Mouse (Mus musculus) hindbrain, postnatal 0 days (tissue): ENCODE results near the gene Gm49368. TPM values are rescaled to one million over a fixed set of nuclear protein-coding genes. Genes with fewer than 3 reads are reported as not detected.

ENCODE experiments used
- ATAC-seq: fragments of 200-750 bp; cut with Nextera tagmentation; 2 replicates; pipeline ENCODE4 v1.8.0; 2017; ENCODE audit warnings: mild to moderate bottlenecking, moderate TSS enrichment, moderate library complexity
- DNase-seq: peaks from one replicate; pipeline ENCODE4 v3.0.0-alpha.2; 2015; ENCODE audit warnings: low spot score
- H3K27ac ChIP-seq: fragments of 300-500 bp; sonication (generic); 2 replicates; pipeline ENCODE4 v1.5.1; 2014; ENCODE audit warnings: mild to moderate bottlenecking
- H3K27me3 ChIP-seq: fragments of 300-500 bp; sonication (generic); 2 replicates; pipeline ENCODE4 v1.6.1; 2014; ENCODE audit warnings: low read length, mixed read lengths; ENCODE audit not compliant: insufficient read depth
- H3K36me3 ChIP-seq: fragments of 300-500 bp; sonication (generic); 2 replicates; pipeline ENCODE4 v1.6.1; 2014; ENCODE audit warnings: low read length, mixed read lengths; ENCODE audit not compliant: insufficient read depth
- H3K4me1 ChIP-seq: fragments of 300-500 bp; sonication (generic); 2 replicates; pipeline ENCODE4 v1.6.1; 2014; ENCODE audit warnings: antibody characterized with exemption, low read length, mixed read lengths; ENCODE audit not compliant: insufficient read depth
- H3K4me2 ChIP-seq: fragments of 300-500 bp; sonication (generic); 2 replicates; pipeline ENCODE4 v1.6.1; 2014; ENCODE audit warnings: low read depth, mild to moderate bottlenecking, low read length, moderate library complexity, mixed read lengths
- H3K4me3 ChIP-seq: fragments of 300-500 bp; sonication (generic); 2 replicates; pipeline ENCODE4 v1.5.1; 2014; ENCODE audit warnings: low read length
- H3K9ac ChIP-seq: fragments of 300-500 bp; sonication (generic); replicated peaks from 2 replicates; pipeline ENCODE4 v1.6.1; 2014; ENCODE audit warnings: mild to moderate bottlenecking, low read length, moderate library complexity, mixed read lengths
- H3K9me3 ChIP-seq: fragments of 300-500 bp; sonication (generic); 2 replicates; pipeline ENCODE4 v1.6.1; 2016; ENCODE audit warnings: low read length, mixed read lengths
- CTCF ChIP-seq: IDR thresholded peaks from 2 replicates; pipeline ENCODE4 v1.5.1; 2016; ENCODE audit warnings: antibody characterized with exemption, control low read depth, low read depth
- WGBS: fragments of 180-500 bp; shearing (Covaris S2); extraction: QIAGEN DNeasy Blood & Tissue Kit; methylation state at CpG from one replicate; pipeline ENCODE4 v1.1.7; 2014; 5-methylcytosine and 5-hydroxymethylcytosine counted together
- polyA plus RNA-seq: library from polyadenylated mRNA; unstranded; fragments of >200 nt; fragmentation: Nextera tagmentation; extraction: Ambion mirVana; gene quantifications from 2 replicates; pipeline ENCODE4 v1.2.1, GENCODE M21; 2015
- total RNA-seq: library from RNA; depleted of rRNA; stranded (reverse); fragments of >200 nt; gene quantifications from 2 replicates; pipeline ENCODE4 v1.2.3, GENCODE M21; 2014

Gene Gm49368
- total and polyA plus RNA-seq, 2 experiments from 2014 or later: not detected

- TF ChIP-seq CTCF: no peak
- no peak for ATAC-seq
- no peak for DNase-seq
- Histone ChIP-seq H3K4me3 (no peak overlapping the region), H3K9me3 (no peaks in the 10 kb centered on the region), H3K27me3 (no peaks in the 10 kb centered on the region), H3K4me1 (no peaks in the 10 kb centered on the region), H3K9ac (no peak overlapping the region), H3K27ac (no peak overlapping the region), H3K36me3 (no peaks in the 10 kb centered on the region), H3K4me2 (no peak overlapping the region)
- 85% methylated on average over 6 of the region's 6 CpGs for WGBS
These were observed 57.4 kb downstream of the Gm49368 start for GRCm38 (mm10) chr7:128119726-128120490.

- Histone ChIP-seq H3K9ac (no peak within 1 kb of the TSS), H3K27me3 (no peaks in the 10 kb centered on the region), H3K4me1 (no peaks in the 10 kb centered on the region), H3K27ac (no peak within 1 kb of the TSS), H3K4me3 (no peak within 1 kb of the TSS), H3K9me3 (no peaks in the 10 kb centered on the region), H3K36me3 (no peaks in the 10 kb centered on the region), H3K4me2 (no peak within 1 kb of the TSS)
- DNase-seq (no peak), ATAC-seq (no peak)
- TF ChIP-seq CTCF: no peak
- 84% methylated on average over 8 of the region's 8 CpGs for WGBS
These were observed 66.5 kb downstream of the Gm49368 start, which contains the start of gene Itgax for GRCm38 (mm10) chr7:128128741-128129720. TSS of gene Itgax (plus strand) at chr7:128129547.

GRCm38 (mm10) chr7:128132148-128132547 is 69.7 kb downstream of the Gm49368 start:
- DNase-seq: no peak
- 89% methylated on average over 5 of the region's 5 CpGs for WGBS
- Histone ChIP-seq H3K36me3 (no peaks in the 10 kb centered on the region), H3K4me3 (no peak overlapping the region), H3K27me3 (no peaks in the 10 kb centered on the region), H3K4me2 (no peak overlapping the region), H3K4me1 (no peaks in the 10 kb centered on the region), H3K27ac (no peak overlapping the region), H3K9ac (no peak overlapping the region), H3K9me3 (no peaks in the 10 kb centered on the region)
- ATAC-seq: no peak
- TF ChIP-seq CTCF: no peak

- Histone ChIP-seq H3K9ac (no peak overlapping the region), H3K4me3 (no peak overlapping the region), H3K27me3 (no peaks in the 10 kb centered on the region), H3K4me1 (no peaks in the 10 kb centered on the region), H3K27ac (no peak overlapping the region), H3K4me2 (no peak overlapping the region), H3K36me3 (no peaks in the 10 kb centered on the region), H3K9me3 (no peaks in the 10 kb centered on the region)
- no peak for TF ChIP-seq CTCF
- ATAC-seq (no peak), DNase-seq (no peak)
- WGBS: 81% methylated on average over 2 of the region's 2 CpGs
These were observed 71.1 kb downstream of the Gm49368 start for GRCm38 (mm10) chr7:128133596-128133995.

GRCm38 (mm10) chr7:128136927-128137326 is 74.4 kb downstream of the Gm49368 start:
- Histone ChIP-seq H3K27ac (no peak overlapping the region), H3K27me3 (no peaks in the 10 kb centered on the region), H3K36me3 (no peaks in the 10 kb centered on the region), H3K4me3 (no peak overlapping the region), H3K4me2 (no peak overlapping the region), H3K9ac (no peak overlapping the region), H3K9me3 (no peaks in the 10 kb centered on the region), H3K4me1 (no peaks in the 10 kb centered on the region)
- DNase-seq: no peak
- TF ChIP-seq CTCF: no peak
- 55% methylated on average over 4 of the region's 4 CpGs for WGBS
- ATAC-seq: no peak

GRCm38 (mm10) chr7:128139611-128140010 is 77.1 kb downstream of the Gm49368 start:
- WGBS: 92% methylated on average over 6 of the region's 6 CpGs
- no peak for DNase-seq
- Histone ChIP-seq H3K27me3 (no peaks in the 10 kb centered on the region), H3K9me3 (no peaks in the 10 kb centered on the region), H3K4me1 (no peaks in the 10 kb centered on the region), H3K4me3 (no peak overlapping the region), H3K27ac (no peak overlapping the region), H3K36me3 (no peaks in the 10 kb centered on the region), H3K4me2 (no peak overlapping the region), H3K9ac (no peak overlapping the region)
- TF ChIP-seq CTCF: no peak
- no peak for ATAC-seq
